Mouse (Mus musculus) forebrain, embryonic 15.5 days (tissue): Measurements from ENCODE around the gene Tceal1. TPM values are rescaled to one million over a fixed set of nuclear protein-coding genes. Genes with fewer than 3 reads are reported as not detected.
"Not testable (repeated sequence)": the region's sequence is repeated elsewhere in the genome, so short reads cannot be mapped to it uniquely, and the experiment has no call there.

Source experiments
- ATAC-seq: fragments of 200-750 bp; cut with Nextera tagmentation; replicated peaks from 2 replicates; pipeline ENCODE4 v1.8.0; 2017; ENCODE audit warnings: mild to moderate bottlenecking, moderate TSS enrichment, moderate library complexity
- H3K27ac ChIP-seq: fragments of 300-500 bp; sonication (generic); replicated peaks from 2 replicates; pipeline ENCODE4 v1.5.1; 2015; ENCODE audit warnings: mild to moderate bottlenecking, inconsistent platforms
- H3K27me3 ChIP-seq: fragments of 300-500 bp; sonication (generic); 2 replicates; pipeline ENCODE4 v1.6.1; 2015; ENCODE audit warnings: inconsistent platforms
- H3K36me3 ChIP-seq: fragments of 300-500 bp; sonication (generic); 2 replicates; pipeline ENCODE4 v1.6.1; 2015; ENCODE audit warnings: mild to moderate bottlenecking, inconsistent platforms
- H3K4me1 ChIP-seq: fragments of 300-500 bp; sonication (generic); 2 replicates; pipeline ENCODE4 v1.6.1; 2015; ENCODE audit warnings: inconsistent platforms
- H3K4me2 ChIP-seq: fragments of 300-500 bp; sonication (generic); replicated peaks from 2 replicates; pipeline ENCODE4 v1.6.1; 2015; ENCODE audit warnings: mild to moderate bottlenecking, inconsistent platforms
- H3K4me3 ChIP-seq: fragments of 300-500 bp; sonication (generic); 2 replicates; pipeline ENCODE4 v1.5.1; 2015; ENCODE audit warnings: mild to moderate bottlenecking, inconsistent platforms
- H3K9ac ChIP-seq: fragments of 300-500 bp; sonication (generic); replicated peaks from 2 replicates; pipeline ENCODE4 v1.6.1; 2015; ENCODE audit warnings: mild to moderate bottlenecking, inconsistent platforms
- H3K9me3 ChIP-seq: fragments of 300-500 bp; sonication (generic); 2 replicates; pipeline ENCODE4 v1.6.1; 2016; ENCODE audit warnings: inconsistent platforms
- whole genome bisulfite sequencing: fragments of 180-500 bp; shearing (Covaris S2); methylation state at CpG from one replicate; pipeline ENCODE4 v1.1.7; 2015; ENCODE audit warnings: mixed read lengths; 5-methylcytosine and 5-hydroxymethylcytosine counted together
- polyA plus RNA-seq: library from polyadenylated mRNA; unstranded; fragments of >200 nt; fragmentation: Nextera tagmentation; extraction: Ambion mirVana; gene quantifications from 2 replicates; pipeline ENCODE4 v1.2.1, GENCODE M21; 2015

The Tceal1 gene
- polyA plus RNA-seq, result 19.3 and 20.2 TPM in 2 replicates

DNA sequence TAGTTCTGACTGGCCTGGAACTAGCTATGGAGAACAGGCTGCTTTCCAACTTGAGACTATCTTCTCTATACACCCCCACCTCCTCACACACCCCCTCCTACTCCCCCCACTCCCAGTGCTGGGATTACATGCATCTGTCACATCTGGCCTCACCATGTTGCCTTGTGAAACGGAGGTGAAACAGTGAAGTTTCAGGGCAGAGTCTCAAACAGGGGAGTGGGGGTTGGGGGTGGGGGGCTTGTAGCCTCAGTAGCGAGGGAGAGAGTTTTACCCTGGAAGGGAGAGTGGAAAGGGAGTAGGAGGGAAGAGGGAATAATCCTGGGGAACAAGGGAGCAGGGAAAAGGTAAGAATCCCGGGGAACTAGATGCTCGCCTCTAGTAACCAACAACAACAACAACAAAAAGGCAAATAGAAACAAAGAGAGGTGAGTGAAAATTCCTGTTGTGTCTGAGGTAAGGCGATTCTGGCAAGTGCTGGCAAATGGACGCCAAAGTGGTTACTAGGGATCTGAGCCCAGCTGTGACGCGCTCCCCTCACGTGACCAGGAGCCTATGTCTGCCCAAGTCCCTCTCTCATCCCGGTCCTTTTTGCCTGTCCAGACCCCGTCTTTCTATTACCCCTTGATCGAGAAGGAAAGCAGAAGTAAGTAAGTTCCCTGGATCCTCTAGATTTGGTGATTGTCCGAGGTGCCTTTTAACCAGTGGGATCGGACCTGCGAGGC, at the start of gene Tceal1:
Gene Tceal1, plus strand, starts transcription at position 537 of the 722 bp plus-strand sequence.
- H3K4me2 ChIP-seq, result peak within 1 kb of the TSS; percentile 55
- peak; percentile 95 for ATAC-seq
- H3K9ac ChIP-seq, result peak within 1 kb of the TSS; percentile 66
- H3K4me3 ChIP-seq, result peak within 1 kb of the TSS; percentile 55
- H3K36me3 ChIP-seq, result no peaks in the 10 kb centered on the region
- no peaks in the 10 kb centered on the region for H3K27me3 ChIP-seq
- H3K27ac ChIP-seq, result peak within 1 kb of the TSS; percentile 92
- WGBS, result 30% methylated on average over 15 of the region's 15 CpGs
- peaks cover 9% of the 10 kb centered on the region; the same call in 1 of the 2 replicates for H3K4me1 ChIP-seq
- H3K9me3 ChIP-seq, result no peaks in the 10 kb centered on the region

DNA sequence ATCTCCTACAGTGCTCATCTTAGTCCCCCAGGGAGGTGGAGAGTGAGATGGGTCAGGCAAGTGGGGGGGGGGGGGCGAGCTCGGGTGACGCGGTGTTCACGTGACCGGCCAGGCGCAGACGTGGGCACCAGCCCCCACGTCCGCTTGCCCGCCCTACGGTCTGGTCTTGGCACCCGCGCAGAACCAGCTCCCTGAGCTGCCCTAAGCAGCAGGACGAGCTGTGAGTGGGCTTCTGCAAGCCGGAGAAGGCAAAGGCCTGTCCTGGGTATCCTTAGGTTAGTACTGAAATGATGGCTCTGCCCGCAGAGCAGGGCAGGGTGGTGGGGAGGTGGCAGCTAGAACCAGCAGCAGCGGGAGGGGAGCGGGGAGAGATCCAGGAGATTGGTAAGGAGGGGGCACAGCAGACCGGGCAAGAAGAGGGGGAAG, 41.5 kb upstream of the Tceal1 start:
- Histone ChIP-seq H3K9me3 (no peaks in the 10 kb centered on the region), H3K4me3 (peak overlapping the region; percentile 53), H3K4me2 (peak overlapping the region; percentile 60), H3K36me3 (no peaks in the 10 kb centered on the region), H3K27ac (no peak overlapping the region), H3K27me3 (no peaks in the 10 kb centered on the region), H3K9ac (peak overlapping the region; percentile 61), H3K4me1 (no peaks in the 10 kb centered on the region)
- WGBS, result 35% methylated on average over 18 of the region's 20 CpGs
- peak; percentile 86 for ATAC-seq

- peak; percentile 84 for ATAC-seq
- WGBS, result 19% methylated on average over 24 of the region's 24 CpGs
- Histone ChIP-seq H3K4me3 (peak overlapping the region; percentile 53), H3K4me2 (peak overlapping the region; percentile 60), H3K9ac (peak overlapping the region; percentile 61)
- not testable (repeated sequence) for H3K27ac ChIP-seq, H3K36me3 ChIP-seq, H3K9me3 ChIP-seq, H3K27me3 ChIP-seq, H3K4me1 ChIP-seq
Observed at GRCm38 (mm10) chrX:136666762-136667464, 40.9 kb upstream of the Tceal1 start.

DNA sequence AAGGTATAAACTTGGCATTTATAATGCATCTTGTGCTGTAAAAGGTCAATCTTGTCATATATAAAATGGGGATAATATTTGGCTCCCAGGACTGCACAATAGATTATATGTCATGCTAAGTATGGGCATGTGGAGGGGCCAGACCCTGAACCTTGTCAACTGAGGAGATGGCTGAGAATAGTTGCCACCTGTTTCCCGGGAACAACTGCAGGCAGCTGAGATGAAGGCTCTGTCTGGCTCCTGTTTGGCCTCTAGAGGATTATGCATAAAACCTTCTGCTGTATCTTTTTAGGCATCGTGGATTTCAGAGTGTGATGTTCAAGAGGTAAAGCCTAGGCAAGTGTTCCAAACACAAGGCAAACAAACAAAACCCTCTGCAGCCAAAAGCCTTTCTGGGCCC, 39.0 kb upstream of the Tceal1 start:
- Histone ChIP-seq H3K9ac (no peak overlapping the region), H3K27me3 (no peaks in the 10 kb centered on the region), H3K27ac (no peak overlapping the region), H3K4me2 (no peak overlapping the region), H3K4me3 (no peak overlapping the region), H3K36me3 (no peaks in the 10 kb centered on the region), H3K9me3 (no peaks in the 10 kb centered on the region), H3K4me1 (no peaks in the 10 kb centered on the region)
- WGBS, result 61% methylated on average over 2 of the region's 2 CpGs
- no peak for ATAC-seq

DNA sequence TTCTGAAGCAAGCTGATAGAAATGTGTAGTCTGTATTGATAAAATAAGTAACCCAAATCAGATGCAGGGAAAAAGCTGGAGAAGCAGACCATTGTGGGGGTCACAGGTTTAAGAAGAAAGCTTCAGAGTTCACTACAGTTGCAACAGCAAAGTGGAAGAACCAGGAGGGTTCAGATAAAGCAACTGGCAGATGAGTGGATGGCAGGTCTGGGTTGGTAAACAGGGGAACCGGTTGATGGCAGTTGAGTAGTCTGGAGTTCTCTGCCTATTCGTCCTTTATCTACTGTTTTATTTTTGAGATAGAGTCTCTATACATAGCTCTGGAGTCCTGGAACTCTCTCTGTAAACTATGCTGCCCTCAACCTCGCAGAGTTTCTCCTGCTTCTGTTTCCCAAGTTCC, 26.8 kb upstream of the Tceal1 start:
- H3K36me3 ChIP-seq, result no peaks in the 10 kb centered on the region
- H3K27me3 ChIP-seq, result no peaks in the 10 kb centered on the region
- H3K4me2 ChIP-seq, result no peak overlapping the region
- no peaks in the 10 kb centered on the region for H3K9me3 ChIP-seq
- no peak for ATAC-seq
- no peaks in the 10 kb centered on the region for H3K4me1 ChIP-seq
- no peak overlapping the region for H3K9ac ChIP-seq
- WGBS, result 75% methylated on average over 3 of the region's 3 CpGs
- H3K4me3 ChIP-seq, result no peak overlapping the region
- no peak overlapping the region for H3K27ac ChIP-seq

GRCm38 (mm10) chrX:136691606-136692293, 16.0 kb upstream of the Tceal1 start:
- not testable (repeated sequence) for H3K9me3 ChIP-seq, H3K4me1 ChIP-seq, H3K9ac ChIP-seq, H3K27me3 ChIP-seq, H3K27ac ChIP-seq, H3K36me3 ChIP-seq, H3K4me3 ChIP-seq, H3K4me2 ChIP-seq
- peak; percentile 88 for ATAC-seq
- 28% methylated on average over 3 of the region's 3 CpGs for WGBS

- no peak overlapping the region; the same call in 1 of the 2 replicates for H3K27ac ChIP-seq
- H3K36me3 ChIP-seq, result no peaks in the 10 kb centered on the region
- no peak overlapping the region for H3K4me2 ChIP-seq
- no peak overlapping the region for H3K4me3 ChIP-seq
- H3K27me3 ChIP-seq, result no peaks in the 10 kb centered on the region
- H3K9me3 ChIP-seq, result no peaks in the 10 kb centered on the region
- WGBS, result 61% methylated on average over 4 of the region's 4 CpGs
- ATAC-seq, result no peak
- H3K9ac ChIP-seq, result no peak overlapping the region
- H3K4me1 ChIP-seq, result no peaks in the 10 kb centered on the region
Observed at GRCm38 (mm10) chrX:136692294-136692675, 15.5 kb upstream of the Tceal1 start.

DNA sequence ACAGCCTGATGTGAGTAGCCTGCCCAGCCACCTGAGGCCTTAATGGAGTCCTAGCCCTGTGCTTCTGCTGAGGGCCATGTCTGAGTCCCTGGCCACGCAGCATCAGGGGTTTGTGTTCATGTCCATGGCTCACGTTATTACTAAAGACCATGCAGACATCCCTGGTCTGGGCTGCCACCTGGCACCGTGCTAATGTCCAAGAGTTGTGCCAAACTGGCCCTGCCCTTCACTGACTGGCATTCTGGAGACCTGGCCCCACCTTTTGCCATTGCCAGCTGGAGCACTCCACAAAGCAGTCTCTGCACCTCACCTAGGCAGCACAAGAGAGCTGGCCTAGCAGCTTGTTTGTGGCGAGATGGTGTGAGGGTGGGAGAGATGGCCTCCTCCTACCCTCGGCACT, 14.6 kb upstream of the Tceal1 start:
- Histone ChIP-seq H3K27ac (no peak overlapping the region), H3K9ac (no peak overlapping the region), H3K27me3 (no peaks in the 10 kb centered on the region), H3K4me1 (no peaks in the 10 kb centered on the region), H3K36me3 (no peaks in the 10 kb centered on the region), H3K9me3 (no peaks in the 10 kb centered on the region), H3K4me2 (no peak overlapping the region), H3K4me3 (no peak overlapping the region)
- 78% methylated on average over 5 of the region's 5 CpGs for WGBS
- no peak for ATAC-seq

- H3K9me3 ChIP-seq, result no peaks in the 10 kb centered on the region
- peak overlapping the region; percentile 55 for H3K4me2 ChIP-seq
- H3K4me1 ChIP-seq, result peaks cover 9% of the 10 kb centered on the region; the same call in 1 of the 2 replicates
- no peaks in the 10 kb centered on the region for H3K27me3 ChIP-seq
- peak overlapping the region; percentile 92 for H3K27ac ChIP-seq
- ATAC-seq, result peak; percentile 94
- H3K36me3 ChIP-seq, result no peaks in the 10 kb centered on the region
- H3K4me3 ChIP-seq, result peak overlapping the region; percentile 55
- peak overlapping the region; percentile 66 for H3K9ac ChIP-seq
- 19% methylated on average over 18 of the region's 18 CpGs for WGBS
Observed at GRCm38 (mm10) chrX:136708168-136708681, 443 bp downstream of the Tceal1 start.

GRCm38 (mm10) chrX:136708782-136709181, 1.0 kb downstream of the Tceal1 start:
- Histone ChIP-seq H3K9ac (peak overlapping the region; percentile 66), H3K4me3 (peak overlapping the region; percentile 55), H3K36me3 (no peaks in the 10 kb centered on the region), H3K27ac (peak overlapping the region; percentile 92), H3K4me2 (peak overlapping the region; percentile 55), H3K27me3 (no peaks in the 10 kb centered on the region), H3K4me1 (peaks cover 9% of the 10 kb centered on the region; the same call in 1 of the 2 replicates), H3K9me3 (no peaks in the 10 kb centered on the region)
- 29% methylated on average over 14 of the region's 14 CpGs for WGBS
- ATAC-seq, result peak; percentile 41

DNA sequence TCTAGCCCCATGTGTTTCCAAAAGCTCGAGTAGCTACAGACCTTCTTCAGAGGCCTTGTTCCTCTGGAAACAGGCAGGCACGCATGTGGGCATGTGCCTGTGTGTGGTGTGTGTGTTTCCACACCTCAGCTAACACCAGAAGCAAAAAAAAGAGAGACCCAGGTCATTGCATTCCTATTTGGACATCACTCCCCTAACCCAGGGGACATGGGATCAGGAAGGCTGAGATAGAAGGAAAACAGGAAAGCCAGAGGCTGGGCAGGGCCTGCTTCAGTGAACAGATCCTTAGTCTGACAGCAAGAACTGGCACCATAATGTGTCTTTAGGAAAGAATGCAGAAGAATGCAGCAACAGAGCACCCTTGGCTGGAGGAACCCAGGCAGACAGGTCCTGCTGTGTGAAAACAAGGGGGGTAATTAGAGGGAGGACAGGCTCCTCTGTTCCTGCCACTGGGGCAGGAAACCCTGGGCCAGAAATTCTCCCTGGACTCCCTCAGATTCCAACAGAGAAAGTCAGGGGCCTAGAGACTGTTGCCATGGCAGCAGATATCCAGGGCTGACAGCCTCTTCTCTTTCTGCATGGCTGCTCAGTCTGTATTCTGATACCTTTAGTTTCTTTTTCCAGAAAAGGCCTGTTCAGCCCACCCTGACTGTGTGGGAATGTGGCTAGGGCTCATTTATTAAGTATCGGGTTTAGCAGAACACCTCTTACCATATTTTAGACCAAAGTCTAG, 7.1 kb downstream of the Tceal1 start:
- H3K36me3 ChIP-seq, H3K4me1 ChIP-seq, H3K4me2 ChIP-seq, H3K9me3 ChIP-seq, H3K4me3 ChIP-seq, H3K9ac ChIP-seq, H3K27me3 ChIP-seq: not testable (repeated sequence)
- 24% methylated on average over 3 of the region's 3 CpGs for whole genome bisulfite sequencing
- peak overlapping the region; percentile 56; the same call in 1 of the 2 replicates for H3K27ac ChIP-seq
- ATAC-seq, result peak; percentile 92
